Mouse (Mus musculus): ENCODE data around the gene Rab19. TPM values are rescaled to one million over a fixed set of nuclear protein-coding genes. Genes with fewer than 3 reads are reported as not detected.
"Not testable (repeated sequence)": the region's sequence is repeated elsewhere in the genome, so short reads cannot be mapped to it uniquely, and the experiment has no call there.

Rab19 gene
- total RNA-seq, 4 experiments from 2014 or later: 0.18 TPM; not detected in 3

DNA sequence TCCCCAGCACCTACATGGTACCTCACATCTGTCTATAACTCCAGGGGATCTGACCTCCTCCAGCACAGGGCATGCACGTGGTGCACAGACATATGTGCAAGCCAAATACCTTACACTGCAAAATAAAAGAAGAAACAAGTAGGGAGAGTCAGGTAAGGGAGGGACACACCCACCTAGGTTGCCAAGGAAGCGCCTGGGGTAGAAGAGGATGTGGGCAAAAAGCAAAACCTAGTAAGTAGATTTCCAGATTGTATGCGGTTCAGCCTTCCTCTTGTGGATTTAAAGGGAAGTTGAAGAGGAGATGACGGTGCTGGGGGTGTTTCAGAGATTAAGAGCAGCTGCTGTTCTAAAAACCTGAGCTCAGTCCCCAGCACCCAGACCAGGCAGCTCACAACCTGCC, 1.8 kb upstream of the Rab19 start:
- no peak for DNase-seq (ENCODE audit: low spot score in 2 of 2)

DNA sequence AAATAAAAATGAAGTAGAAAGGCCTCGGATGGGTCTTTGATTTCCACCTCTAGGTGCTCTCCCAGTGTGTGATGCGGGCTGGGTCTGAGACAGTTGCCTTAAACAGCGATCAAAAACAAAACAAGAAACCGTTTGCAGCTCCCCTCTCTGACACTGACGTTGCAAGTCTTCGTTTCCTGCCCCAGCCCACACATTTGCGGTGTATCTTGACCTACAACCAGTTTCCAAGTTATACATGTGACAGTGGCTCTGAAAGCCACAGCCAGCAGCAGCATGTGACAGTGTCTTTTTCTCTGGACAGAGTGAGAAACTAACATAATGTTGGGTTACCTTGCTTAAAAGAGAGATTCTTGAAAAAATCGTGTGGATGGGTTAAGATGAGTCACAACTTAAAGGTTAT, 1.2 kb upstream of the Rab19 start:
- DNase-seq (ENCODE audit: low spot score in 2 of 2): no peak

GRCm38 (mm10) chr6:39380276-39380675, 699 bp upstream of the Rab19 start:
- no peak for DNase-seq (ENCODE audit: low spot score in 2 of 2)

- DNase-seq (ENCODE audit: low spot score in 2 of 2): no peak
Measured at GRCm38 (mm10) chr6:39389988-39390387, 9.0 kb downstream of the Rab19 start.

DNA sequence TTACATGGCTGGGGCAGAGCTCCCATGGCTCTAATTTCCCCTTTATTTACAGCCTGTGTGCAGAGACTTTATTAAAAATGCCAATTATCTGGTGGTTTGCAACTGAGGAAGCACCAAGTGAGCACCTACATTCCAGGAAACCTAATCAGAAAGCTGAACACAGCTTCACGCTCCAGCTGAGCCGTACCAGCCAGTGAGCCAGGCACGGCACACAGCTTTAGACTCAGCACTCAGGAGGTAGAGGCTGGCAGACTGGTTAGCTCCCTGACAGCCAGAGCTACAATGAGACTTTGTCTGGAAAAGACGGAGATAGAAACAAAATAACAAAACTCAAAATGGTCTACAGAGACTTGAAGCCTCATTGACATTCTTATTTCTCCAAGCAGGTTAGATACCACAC, 14.5 kb downstream of the Rab19 start:
- no peak for DNase-seq (ENCODE audit: low spot score in 2 of 2)

DNA sequence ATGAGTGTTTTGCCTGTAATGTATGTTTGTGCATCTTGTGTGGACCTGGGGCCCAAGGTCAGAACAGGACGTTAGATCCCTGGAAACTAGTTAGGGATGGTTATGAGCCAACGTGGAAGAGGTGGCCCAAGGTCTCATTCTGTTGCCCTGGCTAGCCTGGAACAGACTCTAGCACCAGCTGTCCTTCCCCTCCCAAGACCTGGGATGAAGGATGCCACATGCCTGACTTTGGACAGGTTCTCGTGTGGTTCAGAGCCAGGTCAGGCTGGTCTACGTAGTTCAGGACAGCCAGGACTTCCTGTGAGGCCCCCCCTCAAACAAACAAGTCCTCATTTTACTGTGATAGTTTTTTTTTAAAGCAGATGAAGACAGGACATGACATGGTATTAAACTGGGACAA, 14.9 kb downstream of the Rab19 start:
- DNase-seq (ENCODE audit: low spot score in 2 of 2): no peak

DNA sequence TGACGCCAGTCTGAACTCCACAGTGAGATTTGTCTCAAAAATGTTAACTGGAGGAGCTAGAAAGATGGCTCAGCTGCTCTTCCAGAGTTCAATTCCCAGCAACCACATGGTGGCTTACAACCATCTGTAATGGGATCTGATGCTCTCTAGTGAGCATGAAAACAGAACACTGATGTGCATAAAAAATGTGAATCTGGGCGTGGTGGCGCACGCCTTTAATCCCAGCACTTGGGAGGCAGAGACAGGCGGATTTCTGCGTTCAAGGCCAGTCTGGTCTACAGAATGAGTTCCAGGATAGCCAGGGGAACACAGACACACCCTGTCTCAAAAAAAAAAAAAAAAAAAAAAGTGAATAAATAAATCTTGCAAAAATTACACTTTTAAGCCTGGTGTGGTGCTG, 16.1 kb downstream of the Rab19 start:
- DNase-seq (ENCODE audit: low spot score in 2 of 2): no peak

DNA sequence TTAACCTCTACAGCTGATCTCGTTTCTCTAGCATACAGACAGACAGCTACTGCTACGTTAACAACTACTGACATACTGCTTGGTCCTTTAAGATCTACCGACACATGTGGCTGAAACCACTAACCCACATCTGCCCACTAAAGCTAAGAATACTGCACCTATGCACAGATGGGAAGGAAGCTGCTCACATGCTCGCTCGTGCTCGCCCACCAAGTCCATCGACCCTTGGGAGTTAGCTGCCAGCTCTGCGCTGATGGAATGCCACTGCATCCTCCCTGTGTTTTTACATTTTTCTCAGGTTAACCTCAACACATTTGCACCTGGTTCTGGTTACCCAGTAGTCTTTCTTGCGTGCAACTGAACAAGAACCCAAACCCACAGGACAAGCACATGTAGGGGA, 17.4 kb downstream of the Rab19 start:
- no peak for DNase-seq (ENCODE audit: low spot score in 2 of 2)

DNA sequence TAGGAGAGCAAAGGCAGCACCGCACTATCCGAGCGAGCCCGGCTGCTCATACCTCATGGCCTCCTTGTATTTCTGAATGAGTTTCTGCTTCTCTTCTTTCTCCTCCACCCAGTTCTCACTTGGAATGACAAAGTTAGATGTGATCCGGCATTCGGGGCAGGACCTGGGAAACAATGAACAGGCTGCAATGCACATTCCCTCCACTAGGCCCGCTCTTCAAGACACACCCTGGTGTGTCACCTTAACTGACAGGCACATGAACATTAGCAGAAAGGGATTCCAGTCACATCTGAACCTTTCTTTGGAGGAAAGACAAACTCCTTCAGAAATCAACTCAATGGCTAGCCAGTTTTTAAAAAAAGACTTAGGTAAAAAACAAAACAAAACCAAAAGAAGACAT, 19.4 kb downstream of the Rab19 start:
- no peak for DNase-seq (ENCODE audit: low spot score in 2 of 2)

DNA sequence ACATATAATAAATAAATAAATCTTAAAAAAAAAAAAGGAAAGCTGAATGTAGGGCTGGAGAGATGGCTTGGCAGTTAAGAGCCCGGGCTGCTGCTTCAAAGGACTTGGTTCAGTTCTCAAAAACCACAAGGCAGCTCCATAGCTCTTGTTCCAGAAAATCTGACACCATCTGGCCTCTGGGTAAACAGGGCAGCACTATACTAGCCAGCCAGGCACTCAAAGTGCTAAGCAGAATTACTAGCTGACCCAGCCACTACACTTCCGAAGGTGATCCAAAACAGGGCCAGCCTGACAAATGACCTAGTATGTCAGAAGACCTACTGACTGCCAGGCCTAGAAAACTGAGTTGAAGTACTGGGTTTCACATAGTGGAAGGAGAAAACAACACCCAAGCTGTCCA, 22.2 kb downstream of the Rab19 start:
- DNase-seq (ENCODE audit: low spot score in 2 of 2): peak in 1 of 2 experiments; percentile 39

DNA sequence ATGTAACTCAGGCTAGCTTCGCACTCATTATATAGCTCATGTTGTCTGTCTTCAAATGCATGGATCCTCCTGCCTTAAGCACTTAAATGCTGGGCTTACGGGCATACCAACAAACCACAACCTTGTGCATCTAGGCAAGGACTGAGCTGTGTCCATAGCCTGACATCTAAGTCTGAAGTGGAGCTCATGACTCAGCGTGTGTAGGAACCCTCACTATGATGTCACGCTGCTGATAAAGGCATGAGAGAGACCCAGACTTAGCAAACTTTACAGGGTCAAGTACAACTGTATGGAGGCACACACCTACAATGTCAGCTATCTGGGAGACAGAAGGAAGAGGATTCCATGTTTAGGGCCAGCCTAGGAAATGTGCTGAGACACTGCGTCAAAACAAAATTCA, 25.5 kb downstream of the Rab19 start:
- no peak for DNase-seq (ENCODE audit: low spot score in 2 of 2)

GRCm38 (mm10) chr6:39414106-39414505, 33.1 kb downstream of the Rab19 start:
- DNase-seq (ENCODE audit: low spot score in 2 of 2): no peak

- DNase-seq (ENCODE audit: low spot score in 2 of 2): peak; percentile 9 to 37
Measured at GRCm38 (mm10) chr6:39415762-39416161, 34.8 kb downstream of the Rab19 start.

DNA sequence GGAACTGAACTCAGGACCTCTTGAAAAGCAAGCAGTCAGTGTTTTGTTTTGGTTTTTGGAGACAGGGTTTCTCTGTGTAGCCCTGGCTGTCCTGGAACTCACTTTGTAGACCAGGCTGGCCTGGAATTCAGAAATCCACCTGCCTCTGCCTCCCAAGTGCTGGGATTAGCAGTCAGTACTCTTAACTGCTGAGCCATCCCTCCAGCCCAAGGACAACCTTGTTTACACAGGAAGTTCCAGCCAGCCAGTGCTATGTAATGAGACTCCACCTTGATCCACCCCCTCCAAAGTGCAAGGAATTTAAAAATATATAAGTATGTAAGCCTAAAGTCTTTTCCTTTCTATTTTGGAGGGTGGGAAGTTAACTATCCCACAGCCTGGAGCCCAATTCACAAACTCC, 35.7 kb downstream of the Rab19 start:
- DNase-seq (ENCODE audit: low spot score in 2 of 2): not testable (repeated sequence)

GRCm38 (mm10) chr6:39419386-39419850, 38.4 kb downstream of the Rab19 start:
- no peak for DNase-seq (ENCODE audit: low spot score in 2 of 2)

DNA sequence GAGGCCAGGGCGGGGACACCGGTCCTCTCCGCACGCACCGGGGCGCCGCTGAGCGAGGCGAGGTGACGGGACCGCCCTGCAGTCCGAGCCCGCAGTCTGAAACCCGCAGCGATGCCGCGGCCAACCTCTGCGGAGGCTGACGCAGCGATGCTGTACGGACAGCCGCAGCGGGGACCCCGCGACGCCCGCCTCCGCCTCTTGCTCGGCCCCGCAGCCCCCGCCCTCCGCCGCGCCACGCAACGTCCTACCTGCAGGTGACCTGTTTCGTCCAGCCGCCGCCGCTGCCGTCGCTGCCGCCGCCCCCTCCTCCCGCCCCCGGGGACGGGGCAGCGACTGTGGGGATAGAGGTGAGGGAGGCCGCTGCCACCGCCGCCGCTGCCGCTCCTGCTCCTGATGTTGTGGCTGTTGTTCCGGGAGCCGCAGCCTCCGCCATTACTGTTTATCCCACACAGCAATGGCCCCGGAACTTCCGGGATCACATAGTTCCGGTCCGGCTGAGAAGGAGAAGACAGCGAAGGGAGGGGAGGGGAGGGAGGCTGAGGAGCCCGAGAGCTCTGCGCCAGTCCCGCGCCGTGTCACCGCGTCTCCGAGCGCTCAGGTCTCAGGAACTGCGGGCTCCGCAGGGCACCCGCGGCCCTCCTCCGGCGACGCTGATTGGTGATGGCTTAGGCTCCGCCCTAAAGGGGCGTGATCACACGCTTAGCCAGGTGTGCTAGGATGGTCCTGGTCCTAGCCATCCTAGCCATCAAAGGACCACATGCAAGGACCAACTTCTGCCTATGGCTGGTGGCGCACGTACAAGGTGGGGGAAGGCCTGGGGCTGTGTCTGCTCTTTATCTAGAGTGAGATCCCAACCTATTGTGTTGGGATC, 39.1 kb downstream of the Rab19 start, which contains the start of gene Mkrn1:
TSS of gene Mkrn1 (minus strand) at position 612 of the 871 bp plus-strand sequence.
- DNase-seq (ENCODE audit: low spot score in 2 of 2): peak; percentile 28 to 29

DNA sequence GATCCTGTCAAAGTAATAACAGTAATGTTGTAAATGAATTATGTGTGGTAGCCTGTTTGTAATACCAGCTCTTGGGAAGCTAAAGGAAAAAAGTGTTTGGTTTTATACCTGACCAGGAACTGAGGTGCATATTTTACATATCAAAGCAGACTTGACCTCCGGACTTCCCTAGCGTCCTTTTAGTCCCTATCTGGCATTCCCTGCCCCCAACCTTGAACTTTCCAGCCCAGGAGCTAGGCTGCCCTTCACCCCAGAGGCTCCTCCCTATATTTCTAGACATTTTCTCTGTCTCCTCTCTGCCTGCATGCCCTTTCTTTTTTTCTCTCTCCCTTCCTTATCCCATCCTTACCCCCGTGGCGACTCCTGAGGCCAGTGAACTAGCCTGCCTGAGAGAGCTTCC, 39.9 kb downstream of the Rab19 start:
- no peak for DNase-seq (ENCODE audit: low spot score in 2 of 2)

GRCm38 (mm10) chr6:39423130-39423551, 42.2 kb downstream of the Rab19 start:
- no peak for DNase-seq (ENCODE audit: low spot score in 2 of 2)

GRCm38 (mm10) chr6:39423686-39424085, 42.7 kb downstream of the Rab19 start:
- DNase-seq (ENCODE audit: low spot score in 2 of 2): no peak

DNA sequence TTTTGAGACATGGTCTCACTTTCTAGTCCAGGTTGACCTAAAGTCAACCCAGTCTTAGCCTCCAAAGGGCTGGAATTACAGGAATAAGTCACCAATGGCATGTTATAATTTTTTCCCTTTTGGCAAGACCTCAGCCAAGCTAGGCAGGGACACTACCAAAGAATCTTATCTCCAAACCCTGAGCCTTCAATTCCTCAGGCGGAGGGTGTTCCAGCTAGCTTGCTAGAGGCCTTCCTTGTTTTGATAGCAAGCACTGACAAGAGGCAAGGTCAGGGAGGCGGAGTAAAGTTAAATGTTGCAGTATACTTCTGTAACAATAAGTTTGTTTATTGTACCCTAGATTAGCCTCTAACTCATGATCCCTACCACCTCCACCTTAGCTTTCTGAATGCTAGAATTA, 44.2 kb downstream of the Rab19 start:
- no peak for DNase-seq (ENCODE audit: low spot score in 2 of 2)

DNA sequence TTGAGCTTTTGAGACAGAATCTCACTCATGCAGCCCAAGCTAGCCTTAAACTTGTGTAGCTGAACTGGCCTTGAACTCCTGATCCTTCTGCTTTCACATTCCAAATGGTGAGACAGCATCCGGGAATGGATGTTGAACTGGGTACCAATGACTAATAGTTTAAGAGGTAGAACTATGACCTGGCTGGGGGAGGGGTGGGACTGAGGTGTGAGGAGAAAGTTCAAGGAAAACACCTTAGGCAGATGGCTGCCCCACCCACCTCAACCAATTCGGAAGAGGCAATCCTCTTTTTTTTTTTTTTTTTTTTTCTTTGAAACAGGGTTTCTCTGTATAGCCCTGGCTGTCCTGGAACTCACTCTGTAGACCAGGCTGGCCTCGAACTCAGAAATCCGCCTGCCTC, 45.8 kb downstream of the Rab19 start:
- DNase-seq (ENCODE audit: low spot score in 2 of 2): no peak

DNA sequence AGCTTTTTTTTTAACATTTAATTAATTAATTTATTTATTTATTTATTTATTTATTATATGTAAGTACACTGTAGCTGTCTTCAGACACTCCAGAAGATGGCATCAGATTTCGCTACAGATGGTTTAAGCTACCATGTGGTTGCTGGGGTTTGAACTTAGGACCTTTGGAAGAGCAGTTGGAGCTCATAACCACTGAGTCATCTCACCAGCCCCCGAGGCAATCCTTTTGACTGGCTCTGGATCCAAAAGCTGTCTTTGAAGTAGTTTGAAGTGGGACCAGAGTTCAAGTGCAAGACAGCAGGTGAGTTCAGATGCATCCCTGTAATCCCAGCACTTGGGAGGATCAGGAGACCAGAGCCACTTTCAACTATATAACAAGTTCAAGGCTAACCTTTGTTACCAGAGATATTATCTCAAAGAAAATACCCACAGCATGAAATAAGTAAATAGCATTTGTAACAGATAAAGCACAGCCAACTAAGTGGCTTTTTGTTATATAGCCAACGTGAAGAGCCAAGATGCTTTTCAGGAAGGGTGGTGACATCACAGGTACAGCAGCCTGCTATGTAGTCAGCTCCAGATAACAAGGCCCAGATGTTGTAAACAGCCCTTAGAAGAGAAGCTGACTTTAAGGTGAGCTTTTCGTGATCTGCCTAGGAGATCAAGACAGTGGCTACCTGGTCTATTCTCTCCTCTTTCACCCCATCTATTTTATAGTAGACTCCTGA, 46.5 kb downstream of the Rab19 start:
- no peak for DNase-seq (ENCODE audit: low spot score in 2 of 2)

Measured in gastrocnemius, adult 8-10 months (tissue).